In genomic region chr6:125509783-125510182, GRCm38 (mm10) we compare ENCODE assay signal across 25 mouse cellular contexts. TPM values are rescaled to one million over a fixed set of nuclear protein-coding genes. Genes with fewer than 3 reads are reported as not detected.
DNase-seq lines count a peak whose midpoint lies in the region; ATAC-seq lines count a peak whose summit lies in the region.
"Had no signal": no experiment of that assay in that cellular context is flagged by ENCODE, and none has a peak within 500 bp of the region (broad histone marks: within the 10 kb centered on the region; RNA-seq: fewer than 3 reads in every experiment).

No protein-coding gene starts in this region.

- H3K4me3 ChIP-seq in midbrain, embryonic 15.5 days = no peak overlapping the region
- H3K4me3 ChIP-seq: forebrain, embryonic 10.5 days; forebrain, embryonic 13.5 days; heart, embryonic 13.5 days; hindbrain, embryonic 12.5 days; hindbrain, embryonic 15.5 days had no signal

- H3K9me3 ChIP-seq in midbrain, embryonic 15.5 days = no peaks in the 10 kb centered on the region
- H3K9me3 ChIP-seq: forebrain, embryonic 10.5 days; forebrain, embryonic 13.5 days; heart, embryonic 13.5 days; hindbrain, embryonic 12.5 days; hindbrain, embryonic 15.5 days had no signal

- H3K4me1 ChIP-seq in midbrain, embryonic 15.5 days = no peaks in the 10 kb centered on the region
- H3K4me1 ChIP-seq: forebrain, embryonic 10.5 days; forebrain, embryonic 13.5 days; hindbrain, embryonic 12.5 days; hindbrain, embryonic 15.5 days had no signal

- H3K9ac ChIP-seq in midbrain, embryonic 15.5 days = no peak overlapping the region
- H3K9ac ChIP-seq: forebrain, embryonic 13.5 days; heart, embryonic 13.5 days; hindbrain, embryonic 12.5 days; hindbrain, embryonic 15.5 days had no signal

- H3K27ac ChIP-seq in midbrain, embryonic 15.5 days = no peak overlapping the region
- H3K27ac ChIP-seq: forebrain, embryonic 10.5 days; forebrain, embryonic 13.5 days; heart, embryonic 13.5 days; hindbrain, embryonic 12.5 days; hindbrain, embryonic 15.5 days had no signal

- no peaks in the 10 kb centered on the region for H3K27me3 ChIP-seq in midbrain, embryonic 15.5 days (replicated peaks)
- H3K27me3 ChIP-seq: forebrain, embryonic 13.5 days; heart, embryonic 13.5 days; hindbrain, embryonic 12.5 days; hindbrain, embryonic 15.5 days had no signal

- ATAC-seq in hematopoietic stem cell, adult 5-6 weeks (replicated peaks in 1 of 2; ENCODE audit: insufficient read depth in 1 of 2, low FRiP score in 2 of 2, low TSS enrichment in 1 of 2, low read depth in 1 of 2, poor library complexity in 2 of 2, severe bottlenecking in 2 of 2) = peak; percentile 75 to 80
- ATAC-seq in midbrain, embryonic 15.5 days (replicated peaks) = no peak
- no peak for ATAC-seq in activated CD4-positive, CD25-positive, alpha-beta regulatory T cell, adult 4 months
- ATAC-seq: CD4-positive, CD25-positive, alpha-beta regulatory T cell, adult 4 months; forebrain, embryonic 13.5 days; forebrain, embryonic 16.5 days had no signal

- no peak overlapping the region for H3K4me2 ChIP-seq in midbrain, embryonic 15.5 days
- H3K4me2 ChIP-seq: forebrain, embryonic 13.5 days; heart, embryonic 13.5 days; hindbrain, embryonic 12.5 days; hindbrain, embryonic 15.5 days had no signal

- DNase-seq in 416B (ENCODE audit: low read depth) = peak; percentile 84
- peak; percentile 33 for DNase-seq in brain, adult 2 months (ENCODE audit: low read depth, low spot score)
- peak; percentile 26 to 41 for DNase-seq in monocyte, adult 2 months (ENCODE audit: low read depth in 1 of 2, low spot score in 2 of 2)
- no peak for DNase-seq in heart, adult 11 months
- DNase-seq: adrenal gland, adult 8-10 months; adrenal gland, postnatal 25 days; cerebellum, adult 11 months; cerebellum, adult 2 months; cerebellum, adult 9-11 months; cerebellum, postnatal 36 days; gastrocnemius, postnatal 10 days; gastrocnemius, postnatal 36 days; heart, adult 18-20 months; heart, postnatal 14 days; heart, postnatal 4 days had no signal

- no peaks in the 10 kb centered on the region for H3K36me3 ChIP-seq in midbrain, embryonic 15.5 days (replicated peaks)
- H3K36me3 ChIP-seq: forebrain, embryonic 10.5 days; heart, embryonic 13.5 days; hindbrain, embryonic 12.5 days; hindbrain, embryonic 15.5 days had no signal

- 84% methylated on average over 3 of the region's 3 CpGs for WGBS in midbrain, embryonic 15.5 days

RNA-seq across cellular contexts. Expression of gene Cd9, which starts 15.2 kb away (rescaled TPM):
- total RNA-seq in hematopoietic stem cell, adult 5-6 weeks (2017) = 63.9 and 83.3 TPM in 2 replicates
- 58.9 and 66.9 TPM in 2 replicates for polyA plus RNA-seq in midbrain, embryonic 15.5 days (2015; fragmentation: Nextera tagmentation; extraction: Ambion mirVana)
- polyA plus RNA-seq in activated CD4-positive, CD25-positive, alpha-beta regulatory T cell, adult 4 months (2017; shearing (Covaris generic)) = 100 to 1,000 TPM in 1 of 2 experiments, 10 to 100 TPM in 1; 73.3 to 104 TPM

RNA-seq across cellular contexts. Expression of gene Vwf, which starts 36.8 kb away (rescaled TPM):
- total RNA-seq in hematopoietic stem cell, adult 5-6 weeks (2017) = 6.3 and 6.6 TPM in 2 replicates
- polyA plus RNA-seq in midbrain, embryonic 15.5 days (2015; fragmentation: Nextera tagmentation; extraction: Ambion mirVana) = 10.8 and 11.3 TPM in 2 replicates
- under 1 TPM in 1 of 2 experiments, not detected in 1; 0.20 TPM for polyA plus RNA-seq in activated CD4-positive, CD25-positive, alpha-beta regulatory T cell, adult 4 months (2017; shearing (Covaris generic))
- polyA plus RNA-seq: CD4-positive, CD25-positive, alpha-beta regulatory T cell, adult 4 months had no signal

Comparison
In these comparisons a context has a peak if more than half of its experiments do, and no peak if none do; other contexts are left out.
1. ATAC-seq: peak in hematopoietic stem cell, adult 5-6 weeks (2 of 2); none in midbrain, embryonic 15.5 days (single experiment) and activated CD4-positive, CD25-positive, alpha-beta regulatory T cell, adult 4 months (single experiment).